Mouse (Mus musculus): ENCODE measurements at regions not wholly inside any gene's neighbourhood (a gene's known extent, or its start where the extent isn't known, plus 50 kb on each side); places are given as distances from the start of the nearest gene placed in this dataset.

DNA sequence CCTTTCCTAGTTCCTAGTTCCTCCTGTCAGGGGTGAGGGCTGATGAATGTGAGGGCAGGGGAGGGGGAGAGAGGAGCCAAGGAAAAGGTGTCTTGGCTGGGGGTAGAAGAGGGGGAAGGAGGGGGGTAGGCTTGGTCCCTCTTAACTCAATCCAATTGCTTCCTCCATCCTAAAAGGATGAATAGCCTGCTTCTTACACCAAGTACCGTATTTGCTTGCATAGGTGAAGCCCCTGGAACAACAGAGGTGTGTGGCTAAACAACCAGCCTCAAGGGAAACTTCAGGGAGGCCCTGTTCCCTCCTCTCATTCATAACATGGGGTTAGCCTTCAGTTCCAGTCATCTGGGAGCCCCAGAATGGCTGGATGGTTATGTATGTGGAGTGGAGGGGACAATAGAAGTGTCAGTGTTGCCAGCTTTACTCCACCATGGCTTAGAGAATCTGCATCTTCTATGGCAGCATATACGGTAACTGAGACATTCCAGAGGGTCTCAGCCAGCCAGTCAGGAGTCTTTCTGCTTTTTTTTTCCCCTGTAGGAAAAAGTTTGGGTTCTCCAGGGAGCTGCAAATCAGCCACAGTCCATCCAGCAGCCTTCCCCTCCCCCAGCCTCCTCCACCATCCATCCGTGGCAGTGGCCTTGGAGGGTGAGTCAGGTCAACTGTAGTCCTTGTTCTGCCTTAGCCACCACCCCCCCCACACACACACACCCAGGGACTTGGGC lies 100.2 kb upstream of the Ccnd2 start:
- no peak for DNase-seq (ENCODE audit: low spot score in 2 of 2)

- no peak for DNase-seq (ENCODE audit: low spot score in 2 of 2)
Measured at GRCm38 (mm10) chr6:127253935-127254334, 101.9 kb upstream of the Ccnd2 start.

GRCm38 (mm10) chr6:127263903-127264680 lies 112.1 kb upstream of the Ccnd2 start:
- DNase-seq (ENCODE audit: low spot score in 2 of 2): no peak

- DNase-seq (ENCODE audit: low spot score in 2 of 2): no peak
Measured at GRCm38 (mm10) chr6:127265063-127265775, 113.2 kb upstream of the Ccnd2 start.

DNA sequence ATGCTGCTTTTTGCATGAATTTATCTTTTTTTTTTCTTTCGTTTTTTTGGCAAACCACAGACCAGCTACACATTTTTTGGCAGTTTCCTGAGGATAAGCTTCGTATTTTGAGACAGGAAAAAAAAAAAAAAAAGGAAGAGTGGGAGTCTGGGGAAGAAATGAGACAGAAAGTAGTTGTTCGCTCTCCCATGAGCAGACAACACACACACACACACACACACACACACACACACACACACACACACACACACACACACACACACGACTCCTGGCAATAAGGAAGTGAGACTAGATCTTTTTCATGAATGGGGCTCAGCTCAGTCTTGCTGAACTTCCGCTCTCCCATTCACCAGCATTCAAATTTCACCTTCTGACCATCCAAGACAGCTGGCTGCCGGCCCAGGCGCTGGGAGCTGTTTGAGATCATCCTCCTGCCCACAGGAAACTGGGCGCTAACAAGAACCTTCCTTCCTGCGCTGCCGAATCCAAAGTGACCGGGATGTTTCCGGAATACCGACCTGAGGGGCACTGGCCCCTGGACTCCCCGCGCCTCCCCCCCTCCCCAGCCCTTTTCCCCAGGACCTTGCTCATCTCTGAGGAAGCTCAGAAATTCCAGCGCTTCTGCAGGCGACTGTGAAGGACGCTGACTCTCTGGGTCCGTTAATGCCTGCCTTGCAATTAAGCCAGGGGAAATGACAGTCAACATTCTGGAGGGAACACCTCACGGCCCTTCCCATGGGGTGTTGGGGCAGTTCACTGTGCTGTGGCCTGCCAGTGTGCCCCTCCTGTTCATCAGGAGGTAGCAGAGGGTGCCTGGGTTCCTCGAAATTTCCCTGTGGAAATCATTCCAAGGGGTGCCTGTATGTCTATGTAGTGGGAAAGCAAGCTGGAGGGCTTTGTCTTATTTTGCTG lies 114.2 kb upstream of the Ccnd2 start:
- DNase-seq (ENCODE audit: low spot score in 2 of 2): peak; percentile 37 to 46

- no peak for DNase-seq (ENCODE audit: low spot score in 2 of 2)
Measured at GRCm38 (mm10) chr6:127266813-127267165, 114.8 kb upstream of the Ccnd2 start.

DNA sequence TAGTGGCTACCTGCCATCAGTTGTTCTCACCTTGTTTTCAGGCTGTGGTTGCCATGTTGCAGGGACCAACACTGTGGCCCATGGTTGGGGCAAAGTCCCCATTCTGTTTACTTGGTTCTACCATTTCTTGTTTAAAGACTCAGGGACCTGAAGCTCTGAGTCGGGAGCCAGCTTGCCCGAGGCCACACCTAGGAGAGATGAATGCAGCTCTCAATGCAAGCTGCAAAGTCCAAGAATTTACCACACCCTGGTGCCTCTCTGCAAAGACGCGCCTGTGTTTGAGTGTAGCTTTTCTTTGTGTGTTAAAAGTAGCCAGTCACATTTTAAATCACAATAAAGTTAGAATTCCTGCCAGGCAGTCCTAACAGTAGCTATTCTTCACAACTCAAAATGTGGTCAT lies 117.0 kb upstream of the Ccnd2 start:
- no peak for DNase-seq (ENCODE audit: low spot score in 2 of 2)

DNA sequence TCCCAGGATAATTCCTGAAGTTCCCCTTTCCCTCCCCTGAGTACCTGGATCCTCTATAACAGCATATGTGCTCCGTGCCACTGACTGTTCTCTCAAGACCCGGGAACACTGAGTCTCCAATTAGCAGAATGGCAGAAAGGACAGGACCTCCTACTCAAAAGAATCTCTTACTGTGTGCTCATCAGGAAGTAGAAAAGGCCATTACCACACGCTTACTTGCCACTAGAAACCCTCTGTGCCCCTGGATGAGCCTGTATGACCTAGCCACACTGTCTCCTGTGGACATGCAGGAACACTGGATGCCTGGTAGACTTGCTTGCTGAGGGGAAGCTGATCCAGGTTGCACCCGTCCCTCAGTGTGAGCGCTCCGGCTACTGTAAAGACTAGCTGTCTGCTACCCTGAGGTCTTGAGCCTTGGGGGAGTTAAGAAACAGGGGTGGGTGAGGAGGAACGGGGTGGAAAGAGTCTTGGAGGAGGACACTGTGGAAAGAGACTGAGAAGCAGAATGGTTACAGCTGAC lies 117.6 kb upstream of the Ccnd2 start:
- no peak for DNase-seq (ENCODE audit: low spot score in 2 of 2)

- DNase-seq (ENCODE audit: low spot score in 2 of 2): no peak
Measured at GRCm38 (mm10) chr6:127270774-127271173, 118.8 kb upstream of the Ccnd2 start.

GRCm38 (mm10) chr6:127271418-127271817 lies 119.4 kb upstream of the Ccnd2 start:
- DNase-seq (ENCODE audit: low spot score in 2 of 2): no peak

DNA sequence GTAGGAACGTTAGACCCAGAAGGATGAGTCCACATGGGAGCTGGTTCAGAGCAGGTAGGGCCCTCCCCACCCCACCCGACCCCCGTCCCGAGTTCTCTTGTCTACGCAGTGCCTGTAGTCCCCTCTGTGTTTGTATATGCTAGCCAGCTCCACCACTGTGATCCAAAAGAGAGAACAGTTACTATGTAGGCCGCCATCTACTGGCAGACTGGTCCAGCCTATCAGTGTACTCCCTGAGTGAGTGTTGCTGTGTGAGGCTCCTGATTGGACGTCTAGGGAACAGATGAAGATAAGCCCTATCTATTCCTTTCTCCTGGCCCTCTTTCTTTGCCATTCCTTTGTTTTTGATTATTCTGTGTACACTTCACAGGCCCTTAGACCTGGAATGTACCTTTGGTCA lies 120.6 kb upstream of the Ccnd2 start:
- DNase-seq (ENCODE audit: low spot score in 2 of 2): no peak

DNA sequence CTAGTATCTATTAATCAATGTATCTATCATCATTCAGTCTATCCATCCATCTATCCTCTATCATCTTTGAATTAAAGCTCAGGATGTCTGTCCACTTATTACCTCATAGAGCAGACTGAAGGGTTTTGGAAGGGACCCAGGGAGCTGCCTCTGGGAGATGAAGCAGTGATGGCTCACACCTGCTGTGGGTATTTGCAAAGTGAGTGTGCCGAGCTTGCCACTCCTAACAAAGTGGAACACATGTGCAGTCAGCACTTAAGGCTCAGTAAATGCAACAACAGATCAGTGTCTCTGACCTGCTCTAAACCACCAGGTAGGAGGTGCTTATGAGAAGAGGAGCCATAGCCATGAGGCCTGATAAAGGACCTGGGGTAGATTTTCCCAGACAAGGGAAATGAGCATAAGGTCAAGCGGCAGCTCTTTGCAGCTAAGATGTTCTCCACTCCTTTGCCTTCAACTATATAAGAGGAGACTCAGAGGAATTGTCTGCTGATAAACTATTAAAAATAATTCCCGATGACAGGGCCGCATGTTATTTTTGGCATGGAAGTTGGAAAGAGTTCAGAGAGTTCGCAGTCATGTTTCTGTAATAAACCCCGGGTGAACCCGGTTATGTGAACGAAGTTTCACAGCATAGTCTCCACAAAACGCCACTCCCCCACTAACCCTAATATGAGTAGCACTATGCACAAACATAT lies 122.9 kb upstream of the Ccnd2 start:
- DNase-seq (ENCODE audit: low spot score in 2 of 2): no peak

DNA sequence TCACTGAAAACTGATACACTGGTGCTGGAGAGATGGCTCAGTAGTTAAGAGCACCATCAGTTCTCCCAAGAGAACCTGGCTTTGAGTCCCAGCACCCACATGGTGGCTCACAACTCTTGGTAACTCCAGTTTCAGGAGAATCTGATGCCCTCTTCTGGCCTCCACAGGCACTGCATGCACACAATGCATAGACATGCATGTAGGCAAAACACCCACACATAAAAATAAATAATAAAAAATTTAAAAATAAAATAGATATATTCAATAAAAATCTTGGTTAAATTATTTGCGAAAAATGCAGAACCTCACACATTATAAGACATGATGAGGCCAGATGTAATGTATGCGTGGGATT lies 123.4 kb upstream of the Ccnd2 start:
- DNase-seq (ENCODE audit: low spot score in 2 of 2): no peak

DNA sequence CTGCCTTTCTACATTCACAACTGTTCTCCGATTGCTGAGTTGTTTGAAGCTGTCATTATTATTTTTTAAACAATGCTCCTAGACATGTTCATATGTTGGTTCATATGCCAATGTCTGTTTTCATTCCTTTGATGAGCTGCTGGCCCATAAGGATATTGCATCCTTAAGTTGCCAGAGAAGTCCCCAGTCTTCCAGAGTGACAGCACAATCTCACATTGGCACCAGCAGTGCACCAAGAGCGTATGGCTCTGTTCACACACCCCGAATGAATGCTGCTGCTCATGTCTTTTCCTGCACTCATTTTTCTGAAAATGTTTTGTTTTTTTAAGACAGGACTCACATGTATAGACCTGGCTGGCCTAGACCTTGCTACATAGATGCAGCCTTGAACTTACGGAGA lies 124.4 kb upstream of the Ccnd2 start:
- no peak for DNase-seq (ENCODE audit: low spot score in 2 of 2)

GRCm38 (mm10) chr6:127278402-127278801 lies 126.4 kb upstream of the Ccnd2 start:
- no peak for DNase-seq (ENCODE audit: low spot score in 2 of 2)

DNA sequence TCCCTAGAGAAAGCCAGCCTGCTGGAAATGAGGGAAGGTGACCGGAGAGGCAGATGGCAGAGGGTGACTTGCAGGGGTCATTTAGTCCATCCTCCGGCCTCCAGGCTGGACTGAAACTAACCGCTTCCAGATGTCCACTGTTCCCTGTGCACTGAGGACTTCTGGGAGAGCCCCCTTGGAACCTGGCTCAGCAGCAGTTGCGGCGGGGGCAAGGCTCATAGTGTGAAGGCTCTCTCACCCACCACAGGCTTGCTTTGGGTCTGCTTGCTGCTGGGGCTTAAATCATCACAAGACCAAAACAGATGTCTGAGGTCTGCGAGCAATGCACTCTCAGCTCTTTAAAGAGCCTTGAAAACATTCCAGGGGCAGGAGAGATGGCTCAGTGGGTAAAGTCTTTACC lies 132.2 kb upstream of the Ccnd2 start:
- no peak for DNase-seq (ENCODE audit: low spot score in 2 of 2)

- no peak for DNase-seq (ENCODE audit: low spot score in 2 of 2)
Measured at GRCm38 (mm10) chr6:127286681-127287476, 134.9 kb upstream of the Ccnd2 start.

DNA sequence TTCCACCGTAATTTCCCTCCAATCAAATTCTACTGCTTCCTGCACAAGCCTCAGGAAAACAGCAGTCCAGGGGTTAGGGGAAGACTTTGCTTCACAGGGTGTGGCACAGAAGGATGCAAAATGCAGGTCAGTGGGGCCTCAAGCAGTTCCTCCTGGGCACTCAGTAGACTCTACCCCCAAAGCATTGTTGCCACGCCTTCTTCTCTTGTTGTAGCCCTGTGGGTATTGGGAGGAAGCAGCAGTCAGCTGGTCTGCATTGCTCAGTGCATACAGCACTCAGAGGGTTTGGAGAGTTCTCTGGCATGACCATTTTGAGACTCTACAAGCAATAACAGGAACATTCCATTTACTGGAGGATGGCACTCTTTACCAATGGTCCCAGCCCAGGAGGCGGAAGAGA lies 137.0 kb upstream of the Ccnd2 start:
- DNase-seq (ENCODE audit: low spot score in 2 of 2): no peak

DNA sequence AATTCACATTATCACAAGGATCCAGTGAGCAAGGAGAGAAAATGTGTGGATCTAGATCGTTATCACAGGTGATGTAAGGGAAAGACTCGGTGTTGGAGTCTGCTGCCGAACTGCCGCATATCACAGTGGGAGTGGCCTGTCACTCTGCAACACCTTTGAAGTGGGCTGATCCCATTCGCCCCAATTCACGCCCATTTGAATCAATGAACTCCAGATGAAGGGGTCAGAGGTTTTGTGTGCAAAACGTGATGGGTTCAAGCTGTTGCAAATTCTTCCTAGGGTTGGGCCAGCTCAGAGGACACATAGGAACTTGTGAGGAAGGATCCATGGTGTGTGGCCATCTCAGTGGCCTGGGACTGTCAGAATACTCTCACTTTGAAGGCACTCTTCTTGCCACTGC lies 139.9 kb upstream of the Ccnd2 start:
- DNase-seq (ENCODE audit: low spot score in 2 of 2): no peak

GRCm38 (mm10) chr6:127293829-127294228 lies 141.8 kb upstream of the Ccnd2 start:
- no peak for DNase-seq (ENCODE audit: low spot score in 2 of 2)
